In the genomic region with DNA sequence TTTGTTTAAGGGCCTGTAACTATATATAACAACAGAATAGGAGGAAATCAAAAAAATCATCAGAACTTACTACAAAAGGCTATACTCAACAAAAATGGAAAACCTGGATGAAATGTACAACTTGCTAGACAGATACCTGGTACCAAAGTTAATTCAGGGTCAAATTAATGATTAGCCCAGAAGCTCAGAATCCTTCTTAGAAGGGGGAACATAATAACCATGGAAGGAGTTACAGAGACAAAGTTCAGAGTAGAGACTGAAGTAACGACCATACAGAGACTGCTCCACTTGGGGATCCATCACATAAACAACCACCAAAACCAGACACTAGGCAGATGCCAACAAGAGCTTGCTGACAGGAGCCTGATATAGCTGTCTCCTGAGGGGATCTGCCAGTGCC, we compare ENCODE assay signal across 18 mouse cellular contexts. TPM values are rescaled to one million over a fixed set of nuclear protein-coding genes. Genes with fewer than 3 reads are reported as not detected.
"Had no signal": no experiment of that assay in that cellular context is flagged by ENCODE, and none has a peak within 500 bp of the region (broad histone marks: within the 10 kb centered on the region; RNA-seq: fewer than 3 reads in every experiment).

No protein-coding gene starts in this region.

RNA-seq across cellular contexts. Expression of a gene that starts 7.2 kb away (rescaled TPM):
- total RNA-seq: left cerebral cortex, postnatal 10 days; left cerebral cortex, postnatal 14 days; left cerebral cortex, postnatal 25 days; left cerebral cortex, postnatal 4 days; midbrain, postnatal 0 days; monocyte, adult 5-6 weeks had no signal
- polyA plus RNA-seq: limb, embryonic 10.5 days; limb, embryonic 12.5 days; lung, embryonic 14.5 days; macrophage; midbrain, embryonic 10.5 days; midbrain, embryonic 11.5 days; midbrain, embryonic 12.5 days; midbrain, embryonic 13.5 days; midbrain, embryonic 14.5 days; midbrain, embryonic 16.5 days; neural tube, embryonic 12.5 days; neural tube, embryonic 13.5 days had no signal

RNA-seq across cellular contexts. Expression of a gene that starts 47.9 kb away (rescaled TPM):
- total RNA-seq: monocyte, adult 5-6 weeks had no signal
- polyA plus RNA-seq: macrophage had no signal
